Mouse (Mus musculus): ENCODE results near the gene Ift172. TPM values are rescaled to one million over a fixed set of nuclear protein-coding genes. Genes with fewer than 3 reads are reported as not detected.

The Ift172 gene
- polyA plus RNA-seq, 2 experiments: 3.3 to 3.6 TPM

DNA sequence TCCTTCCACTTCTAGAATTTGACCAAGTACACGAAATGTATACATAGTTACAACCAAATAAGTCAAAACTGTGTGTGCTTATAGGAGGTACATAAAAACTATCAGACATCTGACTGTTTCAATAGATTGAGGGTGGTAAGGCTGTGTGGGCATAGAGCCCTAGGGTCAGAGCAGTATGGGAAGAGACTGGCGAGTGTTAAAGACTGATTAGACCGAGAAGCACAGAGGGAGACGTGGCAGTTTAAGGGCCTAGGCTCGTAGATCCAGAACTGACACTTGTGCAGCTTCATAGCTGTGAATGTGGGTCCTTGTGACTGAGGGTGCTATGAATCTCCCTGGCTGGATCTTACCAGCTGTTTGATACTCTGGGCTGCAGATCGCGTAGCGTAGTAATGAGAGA lies 36.0 kb downstream of the Ift172 start:
- ATAC-seq (ENCODE audit: insufficient read depth) (no peak), DNase-seq (ENCODE audit: low read depth in 3 of 3, low spot score in 3 of 3) (no peak)
- H3K9ac ChIP-seq (replicated peaks): no peak overlapping the region
- no peak overlapping the region for H3K4me2 ChIP-seq (ENCODE audit: low read depth)
- TF ChIP-seq EP300 (IDR thresholded peaks at IDR 0.05; ENCODE audit: low read depth): no peak
- no peak for TF ChIP-seq CTCF (IDR thresholded peaks at IDR 0.05; ENCODE audit: low read depth)
- H3K4me1 ChIP-seq (replicated peaks; ENCODE audit: control insufficient read depth in 2 of 2, insufficient read depth in 2 of 2, low read length in 1 of 2): no peaks in the 10 kb centered on the region
- H3K9me3 ChIP-seq (ENCODE audit: control insufficient read depth, low read length): no peaks in the 10 kb centered on the region
- H3K27me3 ChIP-seq (ENCODE audit: control insufficient read depth, insufficient read depth, low read length): no peaks in the 10 kb centered on the region
- H3K4me3 ChIP-seq (ENCODE audit: insufficient read depth in 1 of 2, low read depth in 2 of 2, low read length in 2 of 2): no peak overlapping the region
- H3K36me3 ChIP-seq (replicated peaks; ENCODE audit: control insufficient read depth, insufficient read depth, low read depth): peaks cover 10% of the 10 kb centered on the region
- 55% methylated on average over 8 of the region's 8 CpGs for WGBS (ENCODE audit: insufficient replicate concordance)
- H3K27ac ChIP-seq: no peak overlapping the region

DNA sequence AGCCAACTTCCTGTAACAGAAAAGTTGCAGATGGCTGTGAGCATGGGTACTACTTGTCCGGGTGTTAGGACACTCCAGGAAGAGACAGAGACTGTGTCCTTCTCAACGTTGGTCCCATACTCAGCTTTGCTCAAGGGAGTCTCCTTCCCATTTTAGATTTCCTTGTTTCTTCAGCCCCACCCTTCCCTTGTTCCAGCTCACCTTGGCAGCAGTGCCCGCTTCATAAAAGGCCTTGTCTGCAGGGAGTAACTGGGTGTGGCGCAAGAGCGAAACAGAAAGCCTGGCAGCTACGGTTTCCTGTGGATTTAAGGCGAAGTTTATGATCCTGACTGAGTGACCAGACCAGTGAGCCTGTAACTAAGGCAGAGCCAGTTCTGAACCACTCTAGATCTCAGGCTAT lies 36.5 kb downstream of the Ift172 start:
- WGBS (ENCODE audit: insufficient replicate concordance): 58% methylated on average over 7 of the region's 7 CpGs
- no peak for TF ChIP-seq CTCF (IDR thresholded peaks at IDR 0.05; ENCODE audit: low read depth)
- no peak for TF ChIP-seq EP300 (IDR thresholded peaks at IDR 0.05; ENCODE audit: low read depth)
- Histone ChIP-seq H3K4me2 (ENCODE audit: low read depth) (no peak overlapping the region), H3K4me3 (ENCODE audit: insufficient read depth in 1 of 2, low read depth in 2 of 2, low read length in 2 of 2) (no peak overlapping the region), H3K4me1 (replicated peaks; ENCODE audit: control insufficient read depth in 2 of 2, insufficient read depth in 2 of 2, low read length in 1 of 2) (no peaks in the 10 kb centered on the region), H3K36me3 (replicated peaks; ENCODE audit: control insufficient read depth, insufficient read depth, low read depth) (peaks cover 14% of the 10 kb centered on the region), H3K9me3 (ENCODE audit: control insufficient read depth, low read length) (no peaks in the 10 kb centered on the region), H3K9ac (replicated peaks) (no peak overlapping the region), H3K27ac (no peak overlapping the region), H3K27me3 (ENCODE audit: control insufficient read depth, insufficient read depth, low read length) (no peaks in the 10 kb centered on the region)
- ATAC-seq (ENCODE audit: insufficient read depth): no peak
- DNase-seq (ENCODE audit: low read depth in 3 of 3, low spot score in 3 of 3): no peak

DNA sequence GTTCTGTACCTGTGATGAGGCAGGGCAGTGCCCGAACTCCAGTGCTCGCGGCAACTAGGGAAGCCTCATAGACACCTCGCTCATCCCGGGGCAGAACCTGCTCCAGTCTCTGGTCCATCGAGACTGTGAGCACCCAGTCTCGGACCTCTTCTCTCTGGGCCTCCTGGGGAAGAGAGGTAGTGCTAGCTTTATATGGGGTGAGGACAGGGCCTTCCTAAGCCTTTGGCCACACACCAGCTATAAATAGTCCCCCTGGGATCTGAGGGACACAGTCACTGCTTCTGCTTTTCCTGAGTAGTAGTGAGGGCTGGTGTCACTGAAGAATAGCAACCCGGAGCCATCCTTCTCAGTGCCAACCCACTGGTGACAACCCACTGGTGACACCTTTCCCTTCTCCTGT lies 37.1 kb downstream of the Ift172 start:
- Histone ChIP-seq H3K27ac (no peak overlapping the region), H3K4me2 (ENCODE audit: low read depth) (no peak overlapping the region), H3K9ac (replicated peaks) (no peak overlapping the region), H3K4me3 (ENCODE audit: insufficient read depth in 1 of 2, low read depth in 2 of 2, low read length in 2 of 2) (no peak overlapping the region), H3K27me3 (ENCODE audit: control insufficient read depth, insufficient read depth, low read length) (no peaks in the 10 kb centered on the region), H3K36me3 (replicated peaks; ENCODE audit: control insufficient read depth, insufficient read depth, low read depth) (peaks cover 19% of the 10 kb centered on the region), H3K9me3 (ENCODE audit: control insufficient read depth, low read length) (no peaks in the 10 kb centered on the region), H3K4me1 (replicated peaks; ENCODE audit: control insufficient read depth in 2 of 2, insufficient read depth in 2 of 2, low read length in 1 of 2) (no peaks in the 10 kb centered on the region)
- TF ChIP-seq EP300 (IDR thresholded peaks at IDR 0.05; ENCODE audit: low read depth): no peak
- TF ChIP-seq CTCF (IDR thresholded peaks at IDR 0.05; ENCODE audit: low read depth): no peak
- WGBS (ENCODE audit: insufficient replicate concordance): 86% methylated on average over 8 of the region's 8 CpGs
- no peak for ATAC-seq (ENCODE audit: insufficient read depth)
- DNase-seq (ENCODE audit: low read depth in 3 of 3, low spot score in 3 of 3): no peak

DNA sequence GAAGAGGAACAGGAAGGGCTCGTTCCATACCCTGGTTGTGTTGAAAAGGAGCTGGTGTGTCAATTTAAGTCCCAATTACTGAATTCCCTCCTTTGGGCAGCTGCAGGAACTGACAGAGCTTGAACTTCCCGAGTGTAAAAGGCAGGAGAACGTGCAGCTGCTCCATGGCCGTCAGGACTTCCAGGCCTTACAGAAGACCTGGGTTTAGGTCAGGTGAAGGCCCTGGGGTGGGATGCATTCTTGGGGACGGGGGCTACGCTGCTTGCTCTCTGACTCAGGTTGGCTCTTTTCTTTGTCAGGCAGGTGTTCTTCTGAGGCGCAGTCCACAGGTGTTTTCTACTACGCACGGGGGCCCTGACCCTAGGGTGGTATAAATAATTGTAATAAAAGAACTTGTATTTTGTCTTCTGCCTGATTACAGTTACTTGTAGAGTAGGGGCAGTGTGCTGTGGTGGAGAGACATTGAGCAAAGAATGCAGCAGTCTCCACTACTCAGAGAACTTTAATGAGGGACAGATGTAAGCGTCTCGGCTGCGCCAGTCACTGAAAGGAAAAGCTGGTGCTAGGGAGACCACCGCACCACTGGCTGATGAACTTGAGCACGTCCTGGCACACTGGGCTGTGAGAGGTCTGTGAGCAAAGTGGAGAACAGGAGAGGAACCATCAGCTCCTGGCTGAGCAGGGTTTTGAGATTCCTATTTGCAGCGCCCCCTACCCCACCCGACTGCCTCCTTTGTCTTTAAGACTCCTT lies 37.9 kb downstream of the Ift172 start:
- DNase-seq (ENCODE audit: low read depth in 3 of 3, low spot score in 3 of 3) (no peak), ATAC-seq (ENCODE audit: insufficient read depth) (no peak)
- no peaks in the 10 kb centered on the region for H3K27me3 ChIP-seq (ENCODE audit: control insufficient read depth, insufficient read depth, low read length)
- 82% methylated on average over 16 of the region's 16 CpGs for WGBS (ENCODE audit: insufficient replicate concordance)
- peaks cover 19% of the 10 kb centered on the region for H3K36me3 ChIP-seq (replicated peaks; ENCODE audit: control insufficient read depth, insufficient read depth, low read depth)
- H3K9me3 ChIP-seq (ENCODE audit: control insufficient read depth, low read length): no peaks in the 10 kb centered on the region
- no peak overlapping the region for H3K27ac ChIP-seq
- no peak overlapping the region for H3K9ac ChIP-seq (replicated peaks)
- no peaks in the 10 kb centered on the region for H3K4me1 ChIP-seq (replicated peaks; ENCODE audit: control insufficient read depth in 2 of 2, insufficient read depth in 2 of 2, low read length in 1 of 2)
- no peak for TF ChIP-seq CTCF (IDR thresholded peaks at IDR 0.05; ENCODE audit: low read depth)
- no peak for TF ChIP-seq EP300 (IDR thresholded peaks at IDR 0.05; ENCODE audit: low read depth)
- no peak overlapping the region for H3K4me3 ChIP-seq (ENCODE audit: insufficient read depth in 1 of 2, low read depth in 2 of 2, low read length in 2 of 2)
- H3K4me2 ChIP-seq (ENCODE audit: low read depth): no peak overlapping the region

- Histone ChIP-seq H3K4me1 (replicated peaks; ENCODE audit: control insufficient read depth in 2 of 2, insufficient read depth in 2 of 2, low read length in 1 of 2) (no peaks in the 10 kb centered on the region), H3K27me3 (ENCODE audit: control insufficient read depth, insufficient read depth, low read length) (no peaks in the 10 kb centered on the region), H3K27ac (no peak overlapping the region), H3K9ac (replicated peaks) (no peak overlapping the region), H3K4me2 (ENCODE audit: low read depth) (peak overlapping the region; percentile 64), H3K36me3 (replicated peaks; ENCODE audit: control insufficient read depth, insufficient read depth, low read depth) (peaks cover 19% of the 10 kb centered on the region), H3K4me3 (ENCODE audit: insufficient read depth in 1 of 2, low read depth in 2 of 2, low read length in 2 of 2) (peak overlapping the region; percentile 45 to 52; a peak in 3 of 4 replicates), H3K9me3 (ENCODE audit: control insufficient read depth, low read length) (no peaks in the 10 kb centered on the region)
- DNase-seq (ENCODE audit: low read depth in 3 of 3, low spot score in 3 of 3): no peak
- WGBS (ENCODE audit: insufficient replicate concordance): 74% methylated on average over 10 of the region's 10 CpGs
- ATAC-seq (ENCODE audit: insufficient read depth): no peak
- TF ChIP-seq EP300 (IDR thresholded peaks at IDR 0.05; ENCODE audit: low read depth) (no peak), CTCF (IDR thresholded peaks at IDR 0.05; ENCODE audit: low read depth) (no peak)
Observed at GRCm38 (mm10) chr5:31252151-31252550, 38.8 kb downstream of the Ift172 start.
